Mouse (Mus musculus) embryo, embryonic 10 days (tissue): Measurements from ENCODE around the gene Tmem45a2.
"Not testable (repeated sequence)": the region's sequence is repeated elsewhere in the genome, so short reads cannot be mapped to it uniquely, and the experiment has no call there.

ENCODE experiments used
- DNase-seq: peaks from one replicate; pipeline ENCODE4 v3.0.0-alpha.2; 2015; ENCODE audit warnings: low spot score

The Tmem45a2 gene

GRCm38 (mm10) chr16:57071132-57071639 lies at the start of gene Tmem45a2:
TSS of gene Tmem45a2 (minus strand) at chr16:57071372.
- DNase-seq = no peak

DNA sequence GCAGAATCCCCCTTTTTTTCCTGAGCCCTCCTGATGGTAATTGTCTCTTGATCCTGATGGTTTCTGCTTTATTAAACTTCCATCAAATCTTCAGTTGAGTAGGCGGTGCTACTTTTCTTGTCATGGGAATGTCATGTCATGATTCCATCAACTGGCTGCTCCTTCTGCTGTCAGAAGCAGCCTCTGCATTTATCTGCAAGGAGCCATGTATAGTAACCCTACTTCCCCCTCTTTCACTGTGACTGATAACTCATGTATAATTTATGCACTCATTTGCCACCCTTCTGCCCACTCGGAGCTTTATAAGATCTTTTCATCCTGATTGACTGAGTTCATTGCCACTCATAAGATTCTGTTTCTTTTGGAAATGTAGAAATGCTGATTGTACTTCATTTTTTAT lies 46.4 kb upstream of the Tmem45a2 start:
- no peak for DNase-seq

- peak; percentile 38 for DNase-seq
Observed at GRCm38 (mm10) chr16:57116066-57116465, 44.9 kb upstream of the Tmem45a2 start.

DNA sequence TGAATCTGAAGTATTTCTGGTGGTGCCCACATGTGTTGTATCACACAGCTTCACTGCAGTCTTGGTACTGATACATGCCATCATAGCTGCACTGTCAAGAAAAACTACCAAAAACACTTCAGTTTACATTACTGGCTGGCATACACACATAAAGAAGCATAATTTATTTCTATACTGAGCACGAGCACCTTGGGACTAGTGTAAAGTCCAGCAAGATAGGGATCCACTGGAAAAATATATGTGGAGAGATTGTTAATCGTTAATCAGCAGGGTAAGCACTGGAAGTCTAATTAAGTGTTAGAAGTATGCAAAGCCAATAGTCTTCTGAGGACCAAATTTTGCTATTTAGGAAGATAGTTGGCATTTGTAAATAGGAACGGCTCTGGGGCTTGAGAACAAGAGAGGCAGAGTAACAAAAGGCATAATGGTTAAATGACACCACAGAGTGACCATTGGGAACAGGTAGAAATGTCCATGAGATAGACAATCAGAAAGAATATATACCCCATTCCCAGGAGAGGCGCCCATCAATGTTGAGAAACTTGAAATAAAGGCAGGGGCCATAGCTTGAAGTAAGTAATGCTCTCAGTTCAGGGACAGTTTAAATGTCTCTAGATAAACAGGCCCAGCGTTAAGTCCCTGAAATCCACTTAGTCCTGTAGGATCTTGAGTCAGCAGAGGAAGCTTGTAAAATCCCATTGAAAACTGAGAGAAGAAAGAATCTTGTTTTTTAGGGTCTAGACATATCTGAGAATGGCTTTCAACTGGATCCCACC lies 35.2 kb upstream of the Tmem45a2 start:
- DNase-seq = no peak

DNA sequence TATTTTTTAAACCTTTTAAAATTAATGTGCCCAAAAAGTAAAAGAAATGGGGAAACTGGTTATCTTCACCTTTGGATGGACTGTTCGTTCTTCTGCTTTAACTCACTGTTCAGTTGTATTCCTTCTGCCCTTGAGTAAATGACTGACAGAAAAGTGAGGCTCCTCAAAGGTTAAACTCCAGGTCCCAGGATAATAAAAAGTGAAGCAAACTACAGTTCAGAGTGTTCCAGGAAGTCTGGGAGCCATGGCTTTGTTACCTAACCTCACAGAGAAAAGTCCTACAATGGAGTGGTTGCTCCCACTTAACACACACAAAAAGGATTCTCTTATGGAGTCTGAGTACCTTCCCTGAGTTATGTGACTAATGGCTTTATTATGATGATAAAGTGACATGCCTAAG lies 30.0 kb upstream of the Tmem45a2 start:
- DNase-seq = no peak

GRCm38 (mm10) chr16:57099572-57100237 lies 28.5 kb upstream of the Tmem45a2 start:
- DNase-seq = no peak

GRCm38 (mm10) chr16:57098468-57099144 lies 27.4 kb upstream of the Tmem45a2 start:
- DNase-seq = no peak

DNA sequence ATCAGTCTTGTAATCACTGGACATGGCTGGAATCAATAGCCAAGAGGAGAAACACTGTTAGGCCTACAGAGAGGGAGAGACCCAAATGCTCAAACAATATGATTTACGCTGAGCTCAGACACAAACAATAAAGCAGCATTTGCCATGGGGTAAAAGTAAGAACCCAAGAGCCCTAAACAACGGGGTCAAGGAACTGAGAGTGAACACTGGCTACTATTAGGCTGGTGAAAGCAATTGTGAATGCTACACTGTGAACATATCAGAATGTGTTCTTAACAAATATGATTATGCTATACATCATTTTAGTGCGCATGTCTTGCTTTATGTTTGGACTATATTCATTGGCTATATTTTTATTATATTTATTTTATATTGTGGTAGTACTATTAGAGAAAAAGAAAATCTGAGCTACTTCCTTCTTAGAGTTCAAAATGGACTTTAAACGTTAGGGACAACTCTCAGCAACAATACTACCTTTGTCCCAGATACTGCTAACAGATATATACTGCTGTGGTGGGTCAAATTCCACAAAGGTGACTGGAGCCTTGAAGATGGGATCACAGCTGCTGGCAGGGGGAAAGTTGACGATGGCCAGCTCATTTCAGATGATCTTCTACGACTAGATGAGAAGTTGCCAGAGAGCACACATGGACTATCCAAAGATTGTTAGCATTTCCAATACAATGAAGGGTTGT lies 21.9 kb upstream of the Tmem45a2 start:
- no peak for DNase-seq

DNA sequence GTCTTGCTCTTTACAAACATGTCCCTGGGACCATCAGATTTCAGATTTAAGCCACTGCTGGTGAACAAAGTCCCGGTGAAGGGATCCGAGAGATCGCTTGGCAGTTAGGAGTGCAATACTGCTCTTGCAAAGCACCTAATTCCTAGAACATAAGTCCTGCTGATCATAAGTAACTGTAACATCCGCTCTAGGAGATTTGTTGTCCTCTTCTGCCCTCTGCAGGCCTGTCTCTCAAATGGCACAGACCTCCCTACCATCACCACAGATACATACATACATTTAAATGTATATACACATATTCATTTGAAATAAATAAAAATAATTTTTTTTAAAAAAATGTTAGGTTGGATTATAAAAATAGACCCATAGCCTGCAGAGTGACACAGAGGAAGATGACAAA lies 21.3 kb upstream of the Tmem45a2 start:
- peak; percentile 67 for DNase-seq

DNA sequence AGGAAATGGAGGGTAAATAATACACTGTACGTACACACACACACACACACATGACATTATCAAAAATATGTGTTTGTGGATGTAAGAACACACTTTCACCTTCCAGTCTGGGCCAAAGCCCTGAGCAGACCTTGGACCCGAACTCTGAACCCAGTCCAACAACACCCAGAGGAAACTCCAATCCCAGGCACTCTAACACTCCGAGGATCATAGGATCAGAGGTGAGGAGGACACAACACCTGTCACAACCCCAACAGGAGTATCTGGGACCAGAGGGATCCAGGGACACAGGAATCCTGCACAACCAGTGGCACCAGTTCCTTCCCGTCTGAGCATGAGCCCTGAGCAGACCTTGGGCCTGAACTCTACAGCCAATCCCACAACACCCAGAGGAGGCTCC lies 8.4 kb upstream of the Tmem45a2 start:
- DNase-seq = no peak

DNA sequence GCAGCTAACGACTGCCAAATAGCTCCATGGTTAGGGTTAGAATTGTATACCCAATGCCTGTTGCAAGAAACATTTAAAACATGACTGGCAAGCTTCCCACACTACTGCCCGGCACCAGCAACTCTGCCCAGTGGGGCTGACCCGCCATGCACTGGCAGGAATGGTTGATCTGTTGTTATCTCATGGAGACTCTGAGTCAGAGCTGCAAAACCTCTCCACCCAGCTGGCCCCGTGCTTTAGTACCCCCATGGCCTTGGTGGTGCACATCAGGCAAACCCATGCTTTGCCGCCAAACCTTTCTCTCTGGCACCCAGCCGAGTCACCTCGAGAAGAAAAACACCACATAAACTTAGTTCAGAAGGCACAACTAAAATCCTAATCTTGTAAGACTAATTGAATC lies 4.8 kb upstream of the Tmem45a2 start:
- no peak for DNase-seq

GRCm38 (mm10) chr16:57062045-57062444 lies 9.1 kb downstream of the Tmem45a2 start:
- DNase-seq = no peak

DNA sequence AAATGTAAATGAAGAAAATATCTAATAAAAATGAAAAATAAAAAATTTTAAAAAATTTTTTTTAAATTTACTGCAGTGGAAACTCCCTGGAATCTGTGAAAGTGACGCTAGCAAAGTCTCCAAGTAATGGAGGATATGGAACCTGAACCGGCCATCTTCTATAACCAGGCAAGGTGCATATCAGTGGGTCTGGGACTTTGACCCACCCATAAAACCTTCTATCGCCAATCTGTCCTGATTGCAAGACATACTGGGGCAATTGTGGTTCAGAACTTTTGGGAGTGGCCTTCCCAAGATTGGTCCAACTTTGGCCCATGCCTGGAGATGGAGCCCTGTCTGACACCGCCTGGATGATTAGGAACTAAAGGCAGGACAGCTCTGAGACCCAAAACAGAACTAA lies 14.2 kb downstream of the Tmem45a2 start:
- DNase-seq = no peak

- DNase-seq = no peak
Observed at GRCm38 (mm10) chr16:57049974-57050373, 21.2 kb downstream of the Tmem45a2 start.

DNA sequence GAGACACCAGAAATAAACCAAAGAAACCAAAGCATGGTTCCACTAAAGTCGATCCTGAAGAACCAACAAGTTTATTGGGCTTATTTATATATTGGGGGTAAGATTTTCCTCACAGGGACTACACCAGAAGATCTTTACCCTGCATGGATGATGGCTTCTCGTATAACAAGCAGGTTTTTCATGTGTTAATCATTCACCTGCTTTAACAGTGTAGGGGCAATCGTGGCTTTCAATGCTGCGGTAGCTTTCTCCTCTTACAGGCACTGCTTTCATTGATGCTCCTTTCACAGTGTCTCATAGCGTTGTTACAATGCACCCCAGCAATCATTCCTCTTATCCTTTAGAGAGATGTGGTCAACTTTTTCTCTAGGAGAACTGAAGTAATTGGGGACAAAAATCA lies 32.6 kb downstream of the Tmem45a2 start:
- no peak for DNase-seq

DNA sequence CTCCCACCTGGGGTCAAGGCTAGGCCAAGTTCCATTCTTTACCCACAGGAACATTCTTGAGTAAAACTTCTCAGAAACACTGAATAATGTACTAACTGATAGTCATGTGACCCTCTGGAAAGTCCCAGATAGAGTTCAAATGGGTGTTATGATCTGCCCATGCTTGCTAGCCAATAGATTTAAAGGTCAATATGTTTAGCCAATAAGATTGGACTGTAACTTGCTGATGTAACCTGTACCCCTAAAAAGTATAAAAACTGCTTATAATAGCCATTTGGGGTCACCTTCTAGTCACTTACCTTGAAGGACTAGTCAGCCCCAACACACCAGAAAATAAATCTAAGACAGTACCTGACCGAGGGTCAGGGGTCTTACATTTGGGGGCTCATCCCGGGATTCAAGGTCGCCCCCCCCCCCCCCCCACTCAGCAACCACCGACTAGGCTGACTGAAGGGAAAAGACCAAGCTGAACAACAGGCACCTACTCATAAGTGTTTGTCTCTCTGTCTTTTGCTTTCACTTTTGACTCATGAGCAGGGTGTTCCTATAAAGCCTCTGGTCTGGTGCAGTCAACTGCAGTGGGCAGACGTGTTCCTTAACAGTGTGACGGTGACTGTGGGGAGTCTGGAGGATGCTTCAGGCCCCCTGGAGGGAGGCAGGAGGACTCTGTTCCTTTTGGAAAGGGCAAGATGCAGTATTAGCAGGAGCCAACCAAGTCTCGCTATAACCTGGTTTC lies 40.9 kb downstream of the Tmem45a2 start:
- no peak for DNase-seq

- DNase-seq = not testable (repeated sequence)
Observed at GRCm38 (mm10) chr16:56998283-56998682, 72.9 kb downstream of the Tmem45a2 start.
